Mouse (Mus musculus) right cerebral cortex, postnatal 4 days (tissue): ENCODE measurements around the gene Chrnb2.

Experiments used
- DNase-seq: peaks from one replicate; pipeline ENCODE4 v3.0.0-alpha.2; 2022

The Chrnb2 gene

DNA sequence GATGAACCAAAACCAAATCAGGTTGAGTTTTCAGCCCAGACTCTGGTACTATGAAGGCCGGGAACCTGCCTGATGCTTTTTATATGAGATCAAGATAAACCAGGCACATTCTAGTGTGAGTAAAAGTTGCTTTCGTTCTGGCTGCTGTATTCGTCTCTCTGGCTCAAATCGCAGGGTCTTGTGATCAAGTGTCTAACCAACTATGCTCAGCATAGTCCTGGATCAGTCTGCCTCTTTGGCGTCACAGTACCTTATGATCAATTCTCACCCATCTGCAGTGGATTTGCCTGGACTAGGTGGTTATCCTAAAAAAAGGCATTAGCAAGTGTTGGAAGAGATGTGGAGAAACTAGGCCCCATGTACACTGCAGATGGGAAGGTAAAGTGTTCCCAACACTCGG, 60.4 kb downstream of the Chrnb2 start:
- no peak for DNase-seq

DNA sequence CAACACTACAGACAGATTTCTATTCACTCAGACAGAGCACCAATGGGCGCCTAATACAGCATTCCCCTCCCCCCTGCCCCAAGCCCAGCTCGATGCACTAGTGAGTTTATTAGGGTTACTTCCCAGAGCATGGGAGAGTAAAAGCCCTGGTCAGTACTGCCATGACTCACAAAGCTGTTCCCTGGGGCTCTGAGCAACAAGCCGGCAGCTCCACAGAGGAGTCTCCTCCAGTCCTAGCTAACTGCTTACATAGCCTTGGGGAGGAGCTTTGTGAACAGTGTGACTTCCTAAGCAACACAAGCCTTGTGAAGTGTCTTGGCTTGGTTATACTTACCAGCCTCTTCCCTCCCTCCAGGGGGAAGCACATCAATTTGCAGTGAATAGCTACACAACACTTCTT, 60.8 kb downstream of the Chrnb2 start:
- DNase-seq, result no peak

DNA sequence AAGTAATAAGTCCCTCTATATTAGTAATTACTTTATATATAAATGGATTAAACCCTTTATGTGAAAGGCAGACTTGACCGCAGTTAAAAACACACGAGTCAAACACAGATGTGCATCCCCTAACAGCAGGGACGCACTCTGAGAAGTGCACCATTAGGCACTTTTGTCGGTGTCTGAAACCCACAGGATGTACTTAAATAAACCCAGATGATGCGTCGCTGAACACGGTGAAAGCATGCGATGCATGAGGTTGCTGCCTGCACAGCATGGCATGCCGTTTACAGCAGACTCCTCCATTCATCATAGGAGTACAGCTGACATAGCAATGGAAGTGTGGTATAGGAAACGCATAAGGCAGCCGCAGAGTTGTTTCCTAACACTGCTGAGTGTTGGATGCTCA, 64.0 kb downstream of the Chrnb2 start:
- DNase-seq, result no peak

DNA sequence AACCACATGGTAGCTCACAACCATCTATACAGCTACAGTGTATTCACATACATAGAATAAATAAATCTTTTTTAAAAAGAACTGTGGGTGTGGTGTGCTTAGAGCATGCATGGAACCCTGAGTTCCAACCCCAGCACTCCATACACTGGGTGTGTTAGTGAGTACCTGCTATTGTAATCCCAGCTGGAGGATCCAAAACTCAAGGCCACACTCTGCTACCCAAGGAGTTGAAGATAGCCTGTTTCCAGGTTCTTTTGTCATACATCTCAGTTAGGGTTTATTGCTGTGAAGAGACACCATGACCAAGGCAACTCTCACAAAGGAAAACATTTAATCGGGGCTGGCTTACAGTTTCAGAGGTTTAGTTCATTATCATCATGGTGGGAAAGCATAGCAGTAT, 65.5 kb downstream of the Chrnb2 start:
- DNase-seq, result no peak
